Mouse (Mus musculus) c-Kit-positive CD71-negative TER-119-negative erythroid progenitor cells, embryonic 14.5 days (primary cell): ENCODE measurements at regions not wholly inside any gene's neighbourhood (a gene's known extent, or its start where the extent isn't known, plus 50 kb on each side); places are given as distances from the start of the nearest gene placed in this dataset.

ENCODE experiments used
- DNase-seq: peaks from one replicate; pipeline ENCODE4 v3.0.0-alpha.2; 2013; ENCODE audit warnings: low read depth

DNA sequence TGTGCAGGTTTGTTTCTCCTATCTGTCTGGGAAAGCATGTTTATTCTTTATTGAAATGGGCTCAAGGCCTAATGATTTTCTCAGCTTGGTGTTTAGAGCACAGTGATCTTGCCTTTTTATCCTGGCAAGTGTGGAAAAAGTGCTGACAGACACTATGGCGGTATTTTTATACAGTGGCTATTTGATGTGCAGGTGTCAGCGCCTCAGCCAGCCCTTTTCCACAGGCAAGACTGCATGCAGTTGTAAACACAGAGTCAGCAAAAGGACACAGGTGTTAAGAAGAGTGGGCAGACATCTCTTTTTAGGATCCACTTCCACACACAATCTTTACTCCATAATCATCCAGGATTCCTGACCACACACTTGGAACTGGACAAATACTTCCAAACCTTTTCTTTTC is 88.9 kb upstream of the Sphkap start:
- DNase-seq: no peak

DNA sequence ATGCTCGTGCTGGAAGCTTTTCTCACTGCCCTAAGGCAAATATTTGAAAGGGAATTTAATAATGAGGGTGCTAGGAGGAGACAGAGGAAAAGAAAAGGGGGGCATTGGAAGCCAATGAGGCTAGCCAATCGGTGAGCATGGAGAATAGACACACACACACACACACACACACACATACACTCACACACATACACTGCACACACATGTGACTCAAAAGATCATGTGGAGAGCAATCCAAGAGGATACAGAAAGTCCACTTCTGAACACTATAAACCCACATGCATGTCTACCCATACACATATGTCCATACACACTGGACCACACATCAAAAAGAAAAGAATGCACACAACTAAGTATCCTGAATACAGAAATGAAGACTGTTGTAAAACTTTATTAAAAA is 88.4 kb upstream of the Sphkap start:
- no peak for DNase-seq

DNA sequence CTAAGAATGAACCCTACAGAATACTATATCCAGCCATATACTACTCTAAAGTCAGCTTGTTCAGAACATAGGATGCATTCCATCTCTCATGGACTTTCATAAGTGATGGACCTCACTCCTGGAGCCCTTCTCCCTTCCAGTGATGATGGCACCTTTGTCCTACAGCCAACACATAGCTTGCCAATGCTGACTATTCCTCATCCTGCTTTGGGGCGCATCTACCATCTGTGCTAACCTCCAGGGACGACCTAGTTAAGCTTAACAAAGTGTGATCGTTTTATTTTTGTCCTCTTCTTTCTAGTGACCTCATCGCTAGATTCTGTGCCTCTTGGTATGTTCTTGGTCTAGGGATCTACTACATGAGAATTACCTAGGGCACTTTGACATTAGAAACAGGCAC is 87.0 kb upstream of the Sphkap start:
- no peak for DNase-seq

DNA sequence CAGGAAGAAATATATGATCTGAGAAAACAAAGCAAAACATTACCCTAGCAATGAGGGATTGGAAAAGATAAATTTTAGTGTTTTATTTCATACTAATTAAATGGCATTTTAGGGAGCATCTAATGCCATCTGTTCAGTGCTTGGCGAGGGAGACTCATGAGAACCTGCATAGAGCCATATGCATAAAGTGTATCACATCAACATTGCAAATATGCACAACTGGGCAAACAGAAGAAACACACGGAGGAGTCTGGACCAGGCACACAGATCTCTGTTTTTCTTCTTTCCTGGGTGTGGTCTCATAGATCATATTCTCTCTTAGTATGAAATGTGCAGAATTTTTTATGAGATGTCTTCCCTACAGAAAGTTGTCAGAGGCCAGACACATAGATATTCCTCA is 71.1 kb upstream of the Sphkap start:
- no peak for DNase-seq
